Mouse (Mus musculus) activated CD4-positive, CD25-positive, alpha-beta regulatory T cell (primary cell): ENCODE measurements around the gene Lama4. TPM values are rescaled to one million over a fixed set of nuclear protein-coding genes. Genes with fewer than 3 reads are reported as not detected.

Source experiments
- polyA plus RNA-seq, 2 experiments: library from polyadenylated mRNA; unstranded; fragments of 100-300 nt; shearing (Covaris generic); gene quantifications; one replicate each; pipeline ENCODE4 v1.2.1; 2017

Gene Lama4
- polyA plus RNA-seq = under 1 TPM in 1 of 2 experiments, not detected in 1; 0.74 TPM

GRCm38 (mm10) chr10:38965075-38965781, at the start of gene Lama4:
Lama4 (plus strand) TSS chr10:38965515.

GRCm38 (mm10) chr10:39133462-39134310, 168.4 kb downstream of the Lama4 start, which contains the start of the genes Fam229b and Tube1:
Fam229b (minus strand) TSS chr10:39133914.
Tube1 (plus strand) TSS chr10:39133976.

Other genes starting within 250 kb of the Lama4 start
- gene Rfpl4b, start 143.7 kb upstream of the Lama4 start, polyA plus RNA-seq = under 1 TPM in 1 of 2 experiments, not detected in 1; 0.16 TPM
- gene Fam229b, start 168.4 kb downstream of the Lama4 start, polyA plus RNA-seq = under 1 TPM; 0.06 to 0.66 TPM
- 10 to 100 TPM in 1 of 2 experiments, 1 to 10 TPM in 1; 5.7 to 22.4 TPM for gene Tube1, start 168.5 kb downstream of the Lama4 start, polyA plus RNA-seq
- gene Ccn6, start 198.3 kb downstream of the Lama4 start, polyA plus RNA-seq = under 1 TPM; 0.24 to 0.39 TPM